Mouse (Mus musculus): Measurements from ENCODE around the gene Rock2. TPM values are rescaled to one million over a fixed set of nuclear protein-coding genes. Genes with fewer than 3 reads are reported as not detected.

The Rock2 gene
- polyA plus RNA-seq (2017; shearing (Covaris generic)), result 10 to 100 TPM; 14.1 to 18.1 TPM

- peak; percentile 70 for ATAC-seq
Observed at GRCm38 (mm10) chr12:16894396-16895220, at the start of gene Rock2. Rock2 (plus strand) TSS chr12:16894895.

DNA sequence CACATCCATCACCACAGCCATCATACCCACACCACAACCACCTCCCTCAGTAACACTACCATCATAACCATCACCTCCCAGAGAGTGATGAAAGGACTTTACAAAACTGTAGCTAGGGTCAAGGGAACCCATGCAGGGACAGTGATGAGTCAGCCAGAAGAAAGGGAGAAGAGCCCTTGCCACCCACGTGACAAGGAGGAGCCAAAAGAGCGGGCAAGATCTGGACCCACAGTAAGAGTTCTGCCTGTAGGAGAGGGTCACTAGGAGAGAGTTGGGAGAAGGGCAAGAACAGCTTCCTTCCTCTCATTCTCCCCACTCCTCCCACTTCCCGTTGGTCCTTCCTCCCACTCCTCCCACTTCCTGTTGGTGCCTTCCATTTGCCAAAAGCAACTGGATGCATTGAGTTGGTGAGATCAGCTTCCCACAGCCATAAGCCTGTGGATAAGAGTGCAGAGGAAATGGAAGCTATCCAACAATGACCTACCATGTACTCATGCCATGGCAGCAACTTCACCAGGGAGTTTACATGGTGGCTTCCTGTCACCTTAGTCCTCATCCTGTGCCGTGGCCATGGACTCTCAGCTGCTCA lies 47.4 kb upstream of the Rock2 start:
- ATAC-seq, result no peak

GRCm38 (mm10) chr12:16848501-16848900 lies 46.2 kb upstream of the Rock2 start:
- no peak for ATAC-seq

- no peak for ATAC-seq
Observed at GRCm38 (mm10) chr12:16849821-16850220, 44.9 kb upstream of the Rock2 start.

- ATAC-seq, result no peak
Observed at GRCm38 (mm10) chr12:16850431-16851375, 44.0 kb upstream of the Rock2 start.

- ATAC-seq, result no peak
Observed at GRCm38 (mm10) chr12:16853431-16854165, 41.1 kb upstream of the Rock2 start.

- ATAC-seq, result no peak
Observed at GRCm38 (mm10) chr12:16855632-16856305, 38.9 kb upstream of the Rock2 start.

GRCm38 (mm10) chr12:16856306-16856679 lies 38.4 kb upstream of the Rock2 start:
- ATAC-seq, result no peak

GRCm38 (mm10) chr12:16858081-16858480 lies 36.6 kb upstream of the Rock2 start:
- peak; percentile 91 for ATAC-seq

- ATAC-seq, result no peak
Observed at GRCm38 (mm10) chr12:16859781-16860180, 34.9 kb upstream of the Rock2 start.

GRCm38 (mm10) chr12:16860533-16860932 lies 34.2 kb upstream of the Rock2 start:
- ATAC-seq, result no peak

DNA sequence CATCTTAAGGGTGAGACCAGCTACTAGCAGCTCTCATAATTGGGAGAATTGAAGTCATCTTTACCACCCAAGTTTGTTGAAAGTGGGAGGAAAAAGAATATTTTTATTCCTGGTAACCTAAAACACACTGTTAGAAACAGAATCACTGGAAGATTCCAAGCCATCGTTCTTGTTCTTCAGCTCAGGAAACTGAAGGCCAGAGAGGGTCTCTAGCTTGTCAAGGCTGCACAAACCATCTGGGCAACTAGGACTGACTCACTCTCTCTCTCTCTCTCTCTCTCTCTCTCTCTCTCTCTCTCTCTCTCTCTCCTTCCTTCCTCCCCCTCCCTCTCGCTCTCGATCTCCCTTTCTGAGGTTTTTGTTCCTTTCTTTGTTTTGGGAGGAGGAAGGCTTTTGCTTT lies 33.7 kb upstream of the Rock2 start:
- no peak for ATAC-seq

DNA sequence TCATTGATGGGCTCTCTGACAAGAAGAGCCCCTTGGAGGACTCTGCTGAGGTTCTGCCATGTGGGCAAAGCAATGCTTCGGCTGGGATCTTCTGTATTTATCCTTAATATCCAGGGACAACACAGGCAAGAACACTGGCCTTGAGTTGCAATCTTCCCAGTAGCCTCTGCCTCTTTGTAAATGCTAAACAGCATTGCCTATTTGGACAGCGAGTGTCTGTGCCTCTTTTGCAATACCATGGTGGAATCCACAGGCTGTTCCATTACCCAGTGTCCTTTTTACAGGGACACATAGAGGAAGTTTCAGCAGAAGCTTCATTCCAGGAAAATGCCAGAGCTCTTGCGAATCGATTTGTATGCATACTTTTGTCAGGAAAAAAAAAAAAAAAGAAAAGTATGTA lies 30.2 kb upstream of the Rock2 start:
- no peak for ATAC-seq

DNA sequence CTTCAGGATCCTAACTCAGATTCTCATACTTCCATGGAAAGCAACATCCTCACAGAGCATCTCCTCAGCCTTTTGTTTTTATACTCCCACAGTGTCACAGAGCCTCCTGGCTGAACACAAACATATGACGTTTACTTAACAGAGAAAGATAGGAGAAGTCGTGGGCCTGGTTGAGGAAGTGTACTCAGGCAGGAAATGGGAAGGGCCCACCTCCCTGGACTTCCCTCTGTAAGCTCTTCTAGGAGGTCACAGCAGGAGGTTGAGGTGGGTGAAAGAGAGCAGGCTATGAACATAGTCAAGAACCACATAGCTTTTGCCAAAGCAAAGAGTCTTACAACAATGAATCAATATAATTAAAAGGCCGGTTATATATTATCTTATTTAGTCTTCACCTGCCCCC lies 28.8 kb upstream of the Rock2 start:
- no peak for ATAC-seq

GRCm38 (mm10) chr12:16866460-16866859 lies 28.2 kb upstream of the Rock2 start:
- no peak for ATAC-seq

DNA sequence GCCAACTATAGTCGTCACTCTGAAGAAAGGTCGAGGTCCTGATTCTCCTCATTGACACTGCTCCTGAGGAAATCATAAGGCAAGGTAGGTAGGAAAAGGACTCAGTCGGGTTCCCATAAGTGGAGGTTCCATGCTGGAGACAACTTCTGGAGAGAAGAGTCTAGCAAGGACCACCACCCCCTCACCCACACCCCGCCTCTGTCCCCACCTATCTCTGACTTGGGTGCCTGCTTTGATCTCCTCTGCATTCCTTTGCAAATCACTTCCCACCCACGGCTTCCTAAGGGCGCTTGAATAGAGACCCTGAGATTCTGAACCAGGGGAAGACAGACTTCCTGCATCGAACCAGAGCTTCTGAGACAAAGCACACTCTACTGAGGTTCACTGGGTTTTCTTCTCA lies 27.4 kb upstream of the Rock2 start:
- ATAC-seq, result no peak

DNA sequence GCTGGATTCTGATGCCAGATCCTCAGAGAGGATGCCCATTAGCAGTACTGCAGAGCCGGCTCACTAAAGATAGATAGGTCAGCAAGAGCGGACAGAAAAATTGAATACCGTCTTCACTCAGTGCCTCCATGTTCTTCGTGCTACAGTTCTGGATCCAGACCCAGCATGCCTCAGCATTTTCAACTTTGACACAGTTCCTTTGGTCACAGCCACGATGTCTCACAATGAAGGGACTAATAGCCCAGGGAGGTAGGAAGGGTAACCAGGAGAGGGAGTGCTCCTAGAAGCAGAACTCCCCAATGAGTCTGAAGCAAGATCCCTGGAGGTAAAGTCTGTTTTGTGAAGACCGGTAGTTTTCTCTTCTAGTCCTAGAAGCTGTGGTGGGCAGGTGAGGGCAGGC lies 26.1 kb upstream of the Rock2 start:
- no peak for ATAC-seq

DNA sequence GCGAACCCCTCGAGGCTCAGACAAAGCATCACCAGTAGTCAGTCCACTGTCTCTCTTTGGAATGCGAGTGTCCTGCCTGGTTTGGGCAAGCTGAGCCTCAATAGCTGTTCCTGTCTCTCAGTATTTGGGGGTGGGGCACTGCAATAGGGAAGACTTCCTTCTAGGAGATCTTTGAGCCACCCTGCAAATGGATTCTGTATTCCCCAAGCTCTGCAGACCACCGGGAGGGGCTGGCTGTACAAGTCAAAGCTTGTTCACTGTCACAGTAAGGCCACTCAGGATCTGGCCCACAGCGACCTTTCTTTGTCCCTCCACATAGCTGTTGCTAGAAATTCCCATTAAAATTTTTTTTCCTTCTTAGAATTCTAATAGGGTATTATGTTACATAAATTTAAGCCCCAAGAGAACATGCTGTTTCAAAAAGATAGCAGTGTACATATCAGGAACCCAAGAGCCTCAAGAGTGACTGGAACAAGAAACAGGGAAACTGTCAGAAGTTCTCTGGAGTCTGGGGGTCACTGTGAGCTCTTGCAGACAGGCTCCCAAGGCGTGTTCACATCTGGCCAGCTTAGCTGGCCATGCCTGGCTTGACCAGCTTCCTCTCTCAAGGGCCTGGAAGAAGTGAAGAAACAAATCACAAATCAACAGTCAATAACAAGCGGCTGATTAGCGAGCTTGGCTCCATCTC lies 25.5 kb upstream of the Rock2 start:
- no peak for ATAC-seq

GRCm38 (mm10) chr12:16869870-16870404 lies 24.8 kb upstream of the Rock2 start:
- ATAC-seq, result no peak

DNA sequence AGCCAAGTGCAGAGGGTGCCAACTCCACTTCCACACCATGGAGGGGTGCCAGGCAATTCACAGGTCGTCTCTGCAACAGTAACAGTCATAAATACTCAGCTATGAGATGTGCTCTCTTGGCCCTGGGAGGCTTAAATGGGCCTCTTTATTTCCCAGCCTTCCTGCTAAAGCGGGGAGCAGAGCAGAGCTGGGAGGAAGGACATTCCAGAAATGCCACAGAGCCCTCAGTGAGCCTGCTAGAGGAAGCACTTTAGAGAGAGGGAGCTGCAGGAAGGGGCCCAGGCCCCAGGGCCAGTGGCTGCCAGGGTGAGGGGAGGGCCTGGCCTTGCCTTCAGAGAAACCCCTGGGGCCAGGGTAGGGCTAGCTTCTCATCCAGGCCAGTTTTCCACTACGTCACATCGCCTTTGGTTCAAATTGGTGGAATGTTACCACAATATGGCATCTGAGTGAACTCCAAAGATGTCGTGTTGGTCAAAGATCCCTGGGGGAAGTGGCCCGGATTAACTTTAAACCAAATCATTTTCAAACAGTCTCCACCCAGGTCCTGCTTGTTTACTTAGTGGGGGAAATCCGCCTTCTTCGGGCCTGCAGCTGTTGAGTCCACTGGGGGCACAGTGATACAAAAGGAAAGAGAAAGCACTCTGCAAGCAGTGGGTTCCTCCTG lies 24.2 kb upstream of the Rock2 start:
- ATAC-seq, result no peak

Data from CD4-positive, CD25-positive, alpha-beta regulatory T cell, adult 4 months (primary cell).